In genomic region chr3:133202171-133202570, GRCm38 (mm10) we compare ENCODE assay signal across 25 mouse cellular contexts. TPM values are rescaled to one million over a fixed set of nuclear protein-coding genes. Genes with fewer than 3 reads are reported as not detected.
"Had no signal": no experiment of that assay in that cellular context is flagged by ENCODE, and none has a peak within 500 bp of the region (broad histone marks: within the 10 kb centered on the region; RNA-seq: fewer than 3 reads in every experiment).

No protein-coding gene starts in this region.

- H3K9me3 ChIP-seq: heart, embryonic 10.5 days; heart, embryonic 12.5 days; hindbrain, embryonic 10.5 days; hindbrain, embryonic 12.5 days; intestine, embryonic 15.5 days; limb, embryonic 10.5 days; limb, embryonic 12.5 days; liver, embryonic 13.5 days had no signal

- ATAC-seq: hindbrain, embryonic 16.5 days; inflammation-experienced regulatory T-cells, adult 6 months; intestine, embryonic 15.5 days; intestine, postnatal 0 days had no signal

- DNase-seq: gastrocnemius, postnatal 14 days; heart, adult 18-20 months; heart, postnatal 10 days; heart, postnatal 4 days; kidney, adult 18-20 months; kidney, adult 8-10 months; kidney, postnatal 10 days; kidney, postnatal 25 days; kidney, postnatal 4 days; liver; liver, embryonic 13.5 days had no signal

- H3K4me2 ChIP-seq: heart, embryonic 12.5 days; hindbrain, embryonic 12.5 days; hindbrain, embryonic 14.5 days; intestine, embryonic 15.5 days; limb, embryonic 12.5 days; liver, embryonic 11.5 days; liver, embryonic 13.5 days had no signal

- H3K4me1 ChIP-seq: heart, embryonic 10.5 days; heart, embryonic 12.5 days; hindbrain, embryonic 10.5 days; hindbrain, embryonic 12.5 days; intestine, embryonic 15.5 days; limb, embryonic 10.5 days; limb, embryonic 12.5 days; liver, embryonic 13.5 days had no signal

- H3K9ac ChIP-seq: heart, embryonic 12.5 days; hindbrain, embryonic 12.5 days; hindbrain, embryonic 14.5 days; intestine, embryonic 15.5 days; limb, embryonic 12.5 days; liver, embryonic 13.5 days had no signal

- H3K4me3 ChIP-seq: heart, embryonic 10.5 days; heart, embryonic 12.5 days; hindbrain, embryonic 10.5 days; hindbrain, embryonic 12.5 days; intestine, embryonic 15.5 days; layer of hippocampus, adult 2 months; left cerebral cortex, adult 2 months; limb, embryonic 10.5 days; limb, embryonic 12.5 days; liver, embryonic 13.5 days had no signal

- H3K36me3 ChIP-seq: heart, embryonic 10.5 days; heart, embryonic 12.5 days; hindbrain, embryonic 10.5 days; hindbrain, embryonic 12.5 days; intestine, embryonic 15.5 days; limb, embryonic 10.5 days; limb, embryonic 12.5 days; liver, embryonic 13.5 days had no signal

- H3K27me3 ChIP-seq: heart, embryonic 12.5 days; hindbrain, embryonic 12.5 days; intestine, embryonic 15.5 days; limb, embryonic 12.5 days; liver, embryonic 13.5 days had no signal

- H3K27ac ChIP-seq: heart, embryonic 10.5 days; hindbrain, embryonic 10.5 days; hindbrain, embryonic 12.5 days; hindbrain, embryonic 14.5 days; intestine, embryonic 15.5 days; layer of hippocampus, adult 2 months; left cerebral cortex, adult 2 months; limb, embryonic 10.5 days; limb, embryonic 12.5 days; liver, embryonic 13.5 days had no signal

RNA-seq across cellular contexts. Expression of gene Arhgef38, which starts 32.6 kb away (rescaled TPM):
- polyA plus RNA-seq: heart, embryonic 10.5 days; heart, embryonic 12.5 days; limb, embryonic 10.5 days; limb, embryonic 12.5 days; liver, embryonic 11.5 days; liver, embryonic 13.5 days had no signal
